Mouse (Mus musculus) small intestine, adult 2 months (tissue): ENCODE results near the gene Olfr64.

Source experiments
- CTCF ChIP-seq: fragments of 200-500 bp; IDR thresholded peaks from 2 replicates; pipeline ENCODE4 v1.5.1; 2012; ENCODE audit warnings: low read depth, mild to moderate bottlenecking, control low read depth, inconsistent platforms, low read length, moderate library complexity, mixed read lengths; ENCODE audit not compliant: insufficient replicate concordance, insufficient read length; ENCODE audit errors: extremely low read depth
- POLR2A ChIP-seq: fragments of 200-500 bp; IDR thresholded peaks from 2 replicates; pipeline ENCODE4 v1.6.1; 2012; ENCODE audit warnings: low read depth, mild to moderate bottlenecking, control low read depth, inconsistent platforms, low read length, moderate library complexity

DNA sequence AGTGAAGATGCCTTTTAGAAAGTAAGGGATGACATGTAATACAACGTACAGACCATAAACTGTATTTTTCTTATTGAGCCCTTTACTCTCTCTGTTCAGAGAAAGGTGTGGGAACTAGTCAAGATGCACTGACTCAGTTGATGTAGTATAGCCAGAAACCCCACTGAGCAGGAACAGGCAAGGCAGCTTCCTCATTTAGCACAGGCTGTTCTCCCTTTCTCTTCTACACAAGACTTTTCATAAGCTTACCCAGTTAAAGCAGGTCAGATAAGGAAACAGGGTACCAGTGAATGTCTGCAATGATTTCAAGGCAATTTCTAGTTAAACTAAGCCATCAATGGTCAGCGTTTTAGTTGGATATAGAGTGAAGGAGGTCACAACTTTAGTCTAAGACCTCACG lies 32.8 kb downstream of the Olfr64 start:
- no peak for TF ChIP-seq POLR2A
- no peak for TF ChIP-seq CTCF
